Mouse (Mus musculus): Measurements from ENCODE around the gene Spint2. TPM values are rescaled to one million over a fixed set of nuclear protein-coding genes. Genes with fewer than 3 reads are reported as not detected.
A peak's percentile ranks its signal among the peaks of the same experiment; 100 is the strongest.

Spint2 gene
- polyA plus RNA-seq, 1 experiment from 2014 or later: 239 TPM

- Histone ChIP-seq H3K9me3 (ENCODE audit: control insufficient read depth, low read length) (no peaks in the 10 kb centered on the region), H3K4me3 (ENCODE audit: low read length) (no peak overlapping the region), H3K27me3 (ENCODE audit: control insufficient read depth, insufficient read depth, low read length) (peaks cover 12% of the 10 kb centered on the region), H3K9ac (ENCODE audit: low read depth, low read length) (no peak overlapping the region), H3K4me1 (ENCODE audit: control insufficient read depth, insufficient read depth, low read length) (0 out of 2 replicates have a peak, but pooled peaks cover 3% of the 10 kb centered on the region), H3K27ac (ENCODE audit: low read depth, low read length) (no peak overlapping the region), H3K36me3 (ENCODE audit: control insufficient read depth, insufficient read depth, low read length) (no peaks in the 10 kb centered on the region), H3K4me2 (replicated peaks; ENCODE audit: low read depth, low read length) (no peak overlapping the region)
- 58% methylated on average over 5 of the region's 5 CpGs for WGBS
- ATAC-seq (ENCODE audit: low FRiP score, low TSS enrichment): no peak
These were observed 5.0 kb downstream of the Spint2 start for GRCm38 (mm10) chr7:29276715-29277114.

- no peak overlapping the region for H3K9ac ChIP-seq (ENCODE audit: low read depth, low read length)
- H3K4me3 ChIP-seq (ENCODE audit: low read length): no peak overlapping the region
- H3K27me3 ChIP-seq (ENCODE audit: control insufficient read depth, insufficient read depth, low read length): no peaks in the 10 kb centered on the region
- H3K27ac ChIP-seq (ENCODE audit: low read depth, low read length): no peak overlapping the region
- ATAC-seq (ENCODE audit: low FRiP score, low TSS enrichment): peak; percentile 34; the same call in 1 of the 2 replicates
- no peak overlapping the region for H3K4me2 ChIP-seq (replicated peaks; ENCODE audit: low read depth, low read length)
- H3K4me1 ChIP-seq (ENCODE audit: control insufficient read depth, insufficient read depth, low read length): peaks cover 8% of the 10 kb centered on the region; the same call in 1 of the 2 replicates
- H3K36me3 ChIP-seq (ENCODE audit: control insufficient read depth, insufficient read depth, low read length): no peaks in the 10 kb centered on the region
- 52% methylated on average over 8 of the region's 8 CpGs for WGBS
- H3K9me3 ChIP-seq (ENCODE audit: control insufficient read depth, low read length): no peaks in the 10 kb centered on the region
These were observed 9.8 kb downstream of the Spint2 start for GRCm38 (mm10) chr7:29271687-29272465.

- Histone ChIP-seq H3K4me1 (ENCODE audit: control insufficient read depth, insufficient read depth, low read length) (peaks cover 13% of the 10 kb centered on the region; the same call in 1 of the 2 replicates), H3K4me3 (ENCODE audit: low read length) (no peak overlapping the region), H3K9ac (ENCODE audit: low read depth, low read length) (no peak overlapping the region), H3K9me3 (ENCODE audit: control insufficient read depth, low read length) (no peaks in the 10 kb centered on the region), H3K27me3 (ENCODE audit: control insufficient read depth, insufficient read depth, low read length) (no peaks in the 10 kb centered on the region), H3K36me3 (ENCODE audit: control insufficient read depth, insufficient read depth, low read length) (no peaks in the 10 kb centered on the region), H3K4me2 (replicated peaks; ENCODE audit: low read depth, low read length) (no peak overlapping the region), H3K27ac (ENCODE audit: low read depth, low read length) (no peak overlapping the region)
- 82% methylated on average over 4 of the region's 4 CpGs for WGBS
- no peak for ATAC-seq (ENCODE audit: low FRiP score, low TSS enrichment)
These were observed 11.3 kb downstream of the Spint2 start for GRCm38 (mm10) chr7:29270445-29270844.

GRCm38 (mm10) chr7:29266931-29267330 is 14.8 kb downstream of the Spint2 start:
- no peak overlapping the region for H3K27ac ChIP-seq (ENCODE audit: low read depth, low read length)
- 46% methylated on average over 4 of the region's 4 CpGs for WGBS
- ATAC-seq (ENCODE audit: low FRiP score, low TSS enrichment): peak; percentile 50; the same call in 1 of the 2 replicates

GRCm38 (mm10) chr7:29265636-29266035 is 16.1 kb downstream of the Spint2 start:
- Histone ChIP-seq H3K4me1 (ENCODE audit: control insufficient read depth, insufficient read depth, low read length) (peaks cover 19% of the 10 kb centered on the region; the same call in 1 of the 2 replicates), H3K27ac (ENCODE audit: low read depth, low read length) (no peak overlapping the region), H3K9ac (ENCODE audit: low read depth, low read length) (no peak overlapping the region), H3K36me3 (ENCODE audit: control insufficient read depth, insufficient read depth, low read length) (no peaks in the 10 kb centered on the region), H3K4me2 (replicated peaks; ENCODE audit: low read depth, low read length) (no peak overlapping the region), H3K27me3 (ENCODE audit: control insufficient read depth, insufficient read depth, low read length) (no peaks in the 10 kb centered on the region), H3K9me3 (ENCODE audit: control insufficient read depth, low read length) (no peaks in the 10 kb centered on the region), H3K4me3 (ENCODE audit: low read length) (no peak overlapping the region)
- WGBS: 51% methylated on average over 7 of the region's 7 CpGs
- peak; percentile 54 for ATAC-seq (ENCODE audit: low FRiP score, low TSS enrichment)

More at GRCm38 (mm10) chr7:29266931-29267330, 14.8 kb downstream of the Spint2 start:
- no peak overlapping the region for H3K9ac ChIP-seq (ENCODE audit: low read depth, low read length)
- no peak overlapping the region for H3K4me3 ChIP-seq (ENCODE audit: low read length)
- H3K4me1 ChIP-seq (ENCODE audit: control insufficient read depth, insufficient read depth, low read length): peaks cover 25% of the 10 kb centered on the region
- no peaks in the 10 kb centered on the region for H3K9me3 ChIP-seq (ENCODE audit: control insufficient read depth, low read length)
- no peak overlapping the region for H3K4me2 ChIP-seq (replicated peaks; ENCODE audit: low read depth, low read length)
- no peaks in the 10 kb centered on the region for H3K36me3 ChIP-seq (ENCODE audit: control insufficient read depth, insufficient read depth, low read length)
- no peaks in the 10 kb centered on the region for H3K27me3 ChIP-seq (ENCODE audit: control insufficient read depth, insufficient read depth, low read length)

GRCm38 (mm10) chr7:29263831-29264230 is 17.9 kb downstream of the Spint2 start:
- no peaks in the 10 kb centered on the region for H3K27me3 ChIP-seq (ENCODE audit: control insufficient read depth, insufficient read depth, low read length)
- no peaks in the 10 kb centered on the region for H3K9me3 ChIP-seq (ENCODE audit: control insufficient read depth, low read length)
- H3K27ac ChIP-seq (ENCODE audit: low read depth, low read length): no peak overlapping the region
- ATAC-seq (ENCODE audit: low FRiP score, low TSS enrichment): no peak
- no peaks in the 10 kb centered on the region; the same call in 1 of the 2 replicates for H3K36me3 ChIP-seq (ENCODE audit: control insufficient read depth, insufficient read depth, low read length)
- WGBS: 84% methylated on average over 3 of the region's 3 CpGs
- H3K9ac ChIP-seq (ENCODE audit: low read depth, low read length): no peak overlapping the region
- H3K4me2 ChIP-seq (replicated peaks; ENCODE audit: low read depth, low read length): no peak overlapping the region
- peaks cover 21% of the 10 kb centered on the region; the same call in 1 of the 2 replicates for H3K4me1 ChIP-seq (ENCODE audit: control insufficient read depth, insufficient read depth, low read length)
- H3K4me3 ChIP-seq (ENCODE audit: low read length): no peak overlapping the region

GRCm38 (mm10) chr7:29262151-29262550 is 19.6 kb downstream of the Spint2 start:
- ATAC-seq (ENCODE audit: low FRiP score, low TSS enrichment): no peak
- H3K4me2 ChIP-seq (replicated peaks; ENCODE audit: low read depth, low read length): no peak overlapping the region
- no peak overlapping the region for H3K9ac ChIP-seq (ENCODE audit: low read depth, low read length)
- no peaks in the 10 kb centered on the region for H3K27me3 ChIP-seq (ENCODE audit: control insufficient read depth, insufficient read depth, low read length)
- H3K4me3 ChIP-seq (ENCODE audit: low read length): no peak overlapping the region
- peaks cover 21% of the 10 kb centered on the region; the same call in 1 of the 2 replicates for H3K4me1 ChIP-seq (ENCODE audit: control insufficient read depth, insufficient read depth, low read length)
- H3K9me3 ChIP-seq (ENCODE audit: control insufficient read depth, low read length): no peaks in the 10 kb centered on the region
- no peaks in the 10 kb centered on the region; the same call in 1 of the 2 replicates for H3K36me3 ChIP-seq (ENCODE audit: control insufficient read depth, insufficient read depth, low read length)
- H3K27ac ChIP-seq (ENCODE audit: low read depth, low read length): no peak overlapping the region
- WGBS: 45% methylated on average over 6 of the region's 6 CpGs

GRCm38 (mm10) chr7:29259781-29260730 is 21.7 kb downstream of the Spint2 start:
- Histone ChIP-seq H3K9me3 (ENCODE audit: control insufficient read depth, low read length) (no peaks in the 10 kb centered on the region), H3K4me1 (ENCODE audit: control insufficient read depth, insufficient read depth, low read length) (peaks cover 20% of the 10 kb centered on the region; the same call in 1 of the 2 replicates), H3K4me2 (replicated peaks; ENCODE audit: low read depth, low read length) (no peak overlapping the region), H3K27me3 (ENCODE audit: control insufficient read depth, insufficient read depth, low read length) (no peaks in the 10 kb centered on the region), H3K36me3 (ENCODE audit: control insufficient read depth, insufficient read depth, low read length) (no peaks in the 10 kb centered on the region; the same call in 1 of the 2 replicates), H3K4me3 (ENCODE audit: low read length) (no peak overlapping the region), H3K27ac (ENCODE audit: low read depth, low read length) (no peak overlapping the region), H3K9ac (ENCODE audit: low read depth, low read length) (no peak overlapping the region)
- WGBS: 78% methylated on average over 10 of the region's 10 CpGs
- no peak for ATAC-seq (ENCODE audit: low FRiP score, low TSS enrichment)
